Mouse (Mus musculus) megakaryocyte, embryonic 14.5 days (primary cell): ENCODE results near the gene 1700013G24Rik.

Experiments used
- FLI1 ChIP-seq: IDR thresholded peaks from 2 replicates; pipeline ENCODE4 v1.6.1; 2012; ENCODE audit warnings: low read length, inconsistent platforms, mixed read lengths
- GATA1 ChIP-seq: IDR thresholded peaks from 3 replicates; pipeline ENCODE4 v1.6.1; 2012; ENCODE audit warnings: mixed read lengths, low read length, inconsistent platforms, borderline replicate concordance

DNA sequence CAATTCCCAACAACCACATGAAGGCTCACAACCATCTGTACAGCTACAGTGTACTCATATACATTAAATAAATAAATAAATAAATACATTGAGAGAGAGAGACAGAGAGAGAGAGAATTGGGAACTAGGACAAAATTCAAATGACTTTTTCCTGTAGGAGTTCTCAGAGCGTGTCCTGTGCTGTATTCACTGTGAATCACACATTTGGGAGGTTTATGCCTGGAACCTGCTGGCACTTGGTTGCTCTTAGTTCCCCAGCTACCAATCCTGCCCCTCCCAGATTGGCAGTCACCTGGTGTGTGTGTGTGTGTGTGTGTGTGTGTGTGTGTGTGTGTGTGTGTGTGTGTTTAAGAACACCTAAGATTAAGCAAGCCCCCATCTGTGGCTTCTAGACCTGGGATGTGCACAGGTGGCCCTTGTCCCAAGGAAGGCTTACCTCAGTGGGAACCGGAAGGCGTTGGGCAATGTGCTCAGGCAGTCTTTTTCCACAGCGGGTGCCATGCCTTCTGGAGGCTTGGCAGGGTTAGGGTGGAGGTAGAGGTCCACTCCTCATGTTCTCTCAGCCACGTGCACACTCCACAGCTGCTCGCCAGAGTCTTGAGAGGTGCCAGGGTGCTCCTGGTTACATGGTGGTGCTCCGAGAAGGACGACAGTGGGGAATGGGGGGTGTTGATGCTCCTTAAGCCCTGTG, 16.0 kb upstream of the 1700013G24Rik start:
- TF ChIP-seq GATA1 (no peak), FLI1 (no peak)
